Mouse (Mus musculus): ENCODE measurements around the gene Lpar3. TPM values are rescaled to one million over a fixed set of nuclear protein-coding genes. Genes with fewer than 3 reads are reported as not detected.

The Lpar3 gene
- polyA plus RNA-seq, 1 experiment: 0.25 TPM

- Histone ChIP-seq H3K27me3 (ENCODE audit: control insufficient read depth, insufficient read depth, insufficient read length) (no peaks in the 10 kb centered on the region), H3K4me3 (ENCODE audit: insufficient read depth, poor library complexity, severe bottlenecking) (no peak overlapping the region), H3ac (ENCODE audit: control insufficient read depth, insufficient read length, low read depth) (no peak overlapping the region), H3K79me2 (ENCODE audit: control insufficient read depth, insufficient read depth) (no peaks in the 10 kb centered on the region), H3K36me3 (ENCODE audit: control insufficient read depth, insufficient read depth) (no peaks in the 10 kb centered on the region), H3K79me3 (ENCODE audit: low read depth) (no peaks in the 10 kb centered on the region)
- no peak for TF ChIP-seq MYOG (IDR thresholded peaks at IDR 0.05; ENCODE audit: control insufficient read depth, extremely low read depth, insufficient read length)
Measured at GRCm38 (mm10) chr3:146268024-146268801, 47.5 kb downstream of the Lpar3 start.

DNA sequence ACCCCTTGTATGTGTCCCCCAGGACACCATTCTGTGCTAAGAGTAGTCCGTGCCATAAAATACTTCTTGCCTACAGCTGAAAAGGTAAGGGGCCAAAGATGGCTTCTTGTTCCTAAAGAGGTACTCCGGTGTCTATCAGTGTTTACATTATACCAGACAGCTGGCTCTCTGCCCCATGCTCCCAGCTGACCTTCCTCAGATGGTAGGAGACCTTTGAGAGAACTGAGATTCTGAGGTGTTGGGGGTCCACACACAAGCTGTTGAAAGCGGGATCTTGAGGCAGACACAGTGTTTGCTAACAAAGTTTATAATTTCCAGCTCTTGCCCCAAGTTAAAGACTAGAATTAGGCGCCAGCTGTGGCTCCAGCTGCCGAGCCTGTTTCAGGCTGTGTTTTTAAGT is 53.7 kb downstream of the Lpar3 start:
- H3K36me3 ChIP-seq (ENCODE audit: control insufficient read depth, insufficient read depth): no peaks in the 10 kb centered on the region
- no peaks in the 10 kb centered on the region for H3K79me2 ChIP-seq (ENCODE audit: control insufficient read depth, insufficient read depth)
- no peaks in the 10 kb centered on the region for H3K79me3 ChIP-seq (ENCODE audit: low read depth)
- no peaks in the 10 kb centered on the region for H3K27me3 ChIP-seq (ENCODE audit: control insufficient read depth, insufficient read depth, insufficient read length)
- H3K4me3 ChIP-seq (ENCODE audit: insufficient read depth, poor library complexity, severe bottlenecking): no peak overlapping the region
- no peak overlapping the region for H3ac ChIP-seq (ENCODE audit: control insufficient read depth, insufficient read length, low read depth)
- no peak for TF ChIP-seq CTCF (IDR thresholded peaks at IDR 0.05; ENCODE audit: control insufficient read depth, insufficient read depth, insufficient read length)
- TF ChIP-seq MYOG (IDR thresholded peaks at IDR 0.05; ENCODE audit: control insufficient read depth, extremely low read depth, insufficient read length): no peak
- no peak for TF ChIP-seq USF1 (IDR thresholded peaks at IDR 0.05; ENCODE audit: low read depth)
- no peak for TF ChIP-seq CEBPB (IDR thresholded peaks at IDR 0.05; ENCODE audit: low read depth)
- no peak for TF ChIP-seq FOSL1 (IDR thresholded peaks at IDR 0.05; ENCODE audit: insufficient read depth, low read length, poor library complexity, severe bottlenecking)
- TF ChIP-seq MAX (IDR thresholded peaks at IDR 0.05): no peak
- no peak for TF ChIP-seq MYOD1 (IDR thresholded peaks at IDR 0.05; ENCODE audit: control insufficient read depth, insufficient read length, low read depth)

DNA sequence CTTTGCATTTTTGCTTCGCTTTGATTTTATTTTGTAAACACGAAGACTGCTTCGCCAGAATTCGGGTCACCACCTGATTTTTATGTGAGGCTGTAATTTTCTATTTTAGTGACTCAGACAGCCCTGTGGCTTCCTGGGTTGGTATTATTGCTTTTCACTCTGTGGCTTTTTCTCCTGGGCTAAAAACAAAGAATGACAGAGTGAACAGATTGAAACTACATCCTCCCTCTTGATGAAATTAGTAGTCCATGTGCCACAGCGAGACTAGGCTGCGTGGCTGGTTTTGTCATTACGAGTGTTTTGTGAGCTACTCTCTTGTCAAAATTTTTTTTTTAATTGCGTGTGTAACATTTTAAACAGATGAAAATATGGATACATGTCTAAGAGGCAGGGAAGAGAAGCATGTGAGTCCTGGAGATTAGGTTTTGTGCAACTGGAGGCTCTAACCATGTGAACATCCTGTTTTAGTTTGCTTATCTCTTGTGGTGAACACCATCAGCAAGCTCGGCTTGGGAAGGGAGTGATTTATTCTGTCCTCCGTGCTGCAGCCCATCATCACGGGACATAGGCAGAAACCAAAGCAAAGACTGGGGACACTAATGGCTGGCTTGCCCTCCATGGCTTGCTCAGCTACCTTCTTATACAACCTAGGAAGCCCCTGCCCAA is 54.7 kb downstream of the Lpar3 start:
- no peaks in the 10 kb centered on the region for H3K36me3 ChIP-seq (ENCODE audit: control insufficient read depth, insufficient read depth)
- H3K79me2 ChIP-seq (ENCODE audit: control insufficient read depth, insufficient read depth): no peaks in the 10 kb centered on the region
- TF ChIP-seq CTCF (IDR thresholded peaks at IDR 0.05; ENCODE audit: control insufficient read depth, insufficient read depth, insufficient read length) (no peak), USF1 (IDR thresholded peaks at IDR 0.05; ENCODE audit: low read depth) (no peak), CEBPB (IDR thresholded peaks at IDR 0.05; ENCODE audit: low read depth) (no peak), MYOG (IDR thresholded peaks at IDR 0.05; ENCODE audit: control insufficient read depth, extremely low read depth, insufficient read length) (no peak), MYOD1 (IDR thresholded peaks at IDR 0.05; ENCODE audit: control insufficient read depth, insufficient read length, low read depth) (peak; percentile 6), FOSL1 (IDR thresholded peaks at IDR 0.05; ENCODE audit: insufficient read depth, low read length, poor library complexity, severe bottlenecking) (no peak)
- no peaks in the 10 kb centered on the region for H3K79me3 ChIP-seq (ENCODE audit: low read depth)
- no peak overlapping the region for H3ac ChIP-seq (ENCODE audit: control insufficient read depth, insufficient read length, low read depth)
- H3K4me3 ChIP-seq (ENCODE audit: insufficient read depth, poor library complexity, severe bottlenecking): no peak overlapping the region
- no peaks in the 10 kb centered on the region for H3K27me3 ChIP-seq (ENCODE audit: control insufficient read depth, insufficient read depth, insufficient read length)

- no peaks in the 10 kb centered on the region for H3K27me3 ChIP-seq (ENCODE audit: control insufficient read depth, insufficient read depth, insufficient read length)
- no peaks in the 10 kb centered on the region for H3K79me2 ChIP-seq (ENCODE audit: control insufficient read depth, insufficient read depth)
- H3ac ChIP-seq (ENCODE audit: control insufficient read depth, insufficient read length, low read depth): no peak overlapping the region
- no peak for TF ChIP-seq USF1 (IDR thresholded peaks at IDR 0.05; ENCODE audit: low read depth)
- TF ChIP-seq FOSL1 (IDR thresholded peaks at IDR 0.05; ENCODE audit: insufficient read depth, low read length, poor library complexity, severe bottlenecking): no peak
- no peak for TF ChIP-seq MYOG (IDR thresholded peaks at IDR 0.05; ENCODE audit: control insufficient read depth, extremely low read depth, insufficient read length)
- TF ChIP-seq MAX (IDR thresholded peaks at IDR 0.05): no peak
- TF ChIP-seq CEBPB (IDR thresholded peaks at IDR 0.05; ENCODE audit: low read depth): no peak
- TF ChIP-seq MYOD1 (IDR thresholded peaks at IDR 0.05; ENCODE audit: control insufficient read depth, insufficient read length, low read depth): peak; percentile 9
- no peak for TF ChIP-seq CTCF (IDR thresholded peaks at IDR 0.05; ENCODE audit: control insufficient read depth, insufficient read depth, insufficient read length)
- no peaks in the 10 kb centered on the region for H3K79me3 ChIP-seq (ENCODE audit: low read depth)
- H3K36me3 ChIP-seq (ENCODE audit: control insufficient read depth, insufficient read depth): no peaks in the 10 kb centered on the region
- no peak overlapping the region for H3K4me3 ChIP-seq (ENCODE audit: insufficient read depth, poor library complexity, severe bottlenecking)
Measured at GRCm38 (mm10) chr3:146276026-146276409, 55.3 kb downstream of the Lpar3 start.

- Histone ChIP-seq H3K36me3 (ENCODE audit: control insufficient read depth, insufficient read depth) (no peaks in the 10 kb centered on the region), H3K27me3 (ENCODE audit: control insufficient read depth, insufficient read depth, insufficient read length) (no peaks in the 10 kb centered on the region), H3ac (ENCODE audit: control insufficient read depth, insufficient read length, low read depth) (no peak overlapping the region), H3K79me2 (ENCODE audit: control insufficient read depth, insufficient read depth) (no peaks in the 10 kb centered on the region), H3K4me3 (ENCODE audit: insufficient read depth, poor library complexity, severe bottlenecking) (no peak overlapping the region), H3K79me3 (ENCODE audit: low read depth) (no peaks in the 10 kb centered on the region)
- TF ChIP-seq USF1 (IDR thresholded peaks at IDR 0.05; ENCODE audit: low read depth) (no peak), MYOG (IDR thresholded peaks at IDR 0.05; ENCODE audit: control insufficient read depth, extremely low read depth, insufficient read length) (no peak), CEBPB (IDR thresholded peaks at IDR 0.05; ENCODE audit: low read depth) (no peak), MYOD1 (IDR thresholded peaks at IDR 0.05; ENCODE audit: control insufficient read depth, insufficient read length, low read depth) (no peak), CTCF (IDR thresholded peaks at IDR 0.05; ENCODE audit: control insufficient read depth, insufficient read depth, insufficient read length) (no peak), MAX (IDR thresholded peaks at IDR 0.05) (no peak), FOSL1 (IDR thresholded peaks at IDR 0.05; ENCODE audit: insufficient read depth, low read length, poor library complexity, severe bottlenecking) (no peak)
Measured at GRCm38 (mm10) chr3:146276991-146277390, 56.2 kb downstream of the Lpar3 start.

Measured in C2C12 (cell line).